8 mouse cellular contexts compared by ENCODE assay signal in genomic region chr15:97832764-97833479, GRCm38 (mm10). TPM values are rescaled to one million over a fixed set of nuclear protein-coding genes. Genes with fewer than 3 reads are reported as not detected.
DNase-seq lines count a peak whose midpoint lies in the region; ATAC-seq and TF ChIP-seq lines count a peak whose summit lies in the region.

No protein-coding gene starts in this region.

- H3K4me1 ChIP-seq in kidney, embryonic 16.5 days (ENCODE audit: insufficient read depth, low read length) = peaks cover 67% of the 10 kb centered on the region
- peaks cover 68% of the 10 kb centered on the region for H3K4me1 ChIP-seq in limb, embryonic 10.5 days

- no peak overlapping the region for H3K9ac ChIP-seq in kidney, embryonic 16.5 days (replicated peaks; ENCODE audit: low read length)

- no peaks in the 10 kb centered on the region for H3K36me3 ChIP-seq in kidney, embryonic 16.5 days (ENCODE audit: insufficient read depth, low read length)
- no peaks in the 10 kb centered on the region for H3K36me3 ChIP-seq in limb, embryonic 10.5 days

- intact Hi-C loops in gastrocnemius, adult 2 months (cut with DNase I) = no loop called here
- intact Hi-C loops in gastrocnemius, postnatal 36 days (cut with DNase I) = no loop called here

- peak overlapping the region; percentile 89 for H3K27ac ChIP-seq in gastrocnemius, adult 2 months
- peak overlapping the region; percentile 97 for H3K27ac ChIP-seq in kidney, embryonic 16.5 days (ENCODE audit: low read length)
- H3K27ac ChIP-seq in limb, embryonic 10.5 days = peak overlapping the region; percentile 100

- H3K27me3 ChIP-seq in kidney, embryonic 16.5 days (ENCODE audit: insufficient read depth, low read length) = no peaks in the 10 kb centered on the region
- H3K27me3 ChIP-seq in limb, embryonic 10.5 days (ENCODE audit: low read depth, poor library complexity, severe bottlenecking) = no peaks in the 10 kb centered on the region

- WGBS in kidney, embryonic 16.5 days = 56% methylated on average over 9 of the region's 9 CpGs
- 70% methylated on average over 9 of the region's 9 CpGs for WGBS in limb, embryonic 10.5 days

- ATAC-seq in kidney, embryonic 16.5 days (ENCODE audit: low FRiP score, low TSS enrichment) = no peak
- ATAC-seq in erythroid progenitor cell, adult 5-6 weeks (replicated peaks; ENCODE audit: low FRiP score, poor library complexity, severe bottlenecking) = no peak

- DNase-seq in gastrocnemius, adult 2 months = peak; percentile 13
- DNase-seq in gastrocnemius, postnatal 36 days = no peak
- no peak for DNase-seq in kidney, postnatal 36 days
- DNase-seq in 3T3-L1 (ENCODE audit: low read depth, low spot score) = peak; percentile 8
- no peak for DNase-seq in limb, embryonic 10.5 days (ENCODE audit: low spot score)
- no peak for DNase-seq in right cerebral cortex, adult 18-20 months

- TF ChIP-seq CTCF in gastrocnemius, adult 2 months (IDR thresholded peaks at IDR 0.05) = no peak

- H3K9me3 ChIP-seq in kidney, embryonic 16.5 days (ENCODE audit: low read length) = no peaks in the 10 kb centered on the region
- no peaks in the 10 kb centered on the region for H3K9me3 ChIP-seq in limb, embryonic 10.5 days (replicated peaks)

- no peak overlapping the region for H3K4me3 ChIP-seq in gastrocnemius, adult 2 months
- H3K4me3 ChIP-seq in kidney, embryonic 16.5 days (ENCODE audit: low read length) = no peak overlapping the region
- peak overlapping the region; percentile 80; the same call in 1 of the 2 replicates for H3K4me3 ChIP-seq in limb, embryonic 10.5 days

- no peak overlapping the region for H3K4me2 ChIP-seq in kidney, embryonic 16.5 days (replicated peaks; ENCODE audit: low read depth, low read length)

RNA-seq across cellular contexts. Expression of gene Hdac7, which starts 11.4 kb away (rescaled TPM):
- 10 to 100 TPM; 10.2 to 11.6 TPM for total RNA-seq in gastrocnemius, adult 2 months (2021)
- total RNA-seq in gastrocnemius, postnatal 36 days (2021) = 10 to 100 TPM; 10.6 to 11.8 TPM
- 37.3 and 40.0 TPM in 2 replicates for polyA plus RNA-seq in kidney, embryonic 16.5 days (2015; fragmentation: Nextera tagmentation; extraction: Ambion mirVana)
- polyA plus RNA-seq in limb, embryonic 10.5 days (2016; fragmentation: Nextera tagmentation; extraction: Ambion mirVana) = 28.5 and 32.1 TPM in 2 replicates
- 15.1 and 26.8 TPM in 2 replicates for total RNA-seq in erythroid progenitor cell, adult 5-6 weeks (2015; ENCODE audit: low replicate concordance)
- total RNA-seq in erythroid progenitor cell, adult 5-6 weeks (2017; ENCODE audit: low replicate concordance) = 2.4 and 9.8 TPM in 2 replicates

RNA-seq across cellular contexts. Expression of gene Slc48a1, which starts 54.6 kb away (rescaled TPM):
- total RNA-seq in gastrocnemius, adult 2 months (2021) = 10 to 100 TPM; 44.5 to 47.1 TPM
- 10 to 100 TPM; 44.8 to 46.2 TPM for total RNA-seq in gastrocnemius, postnatal 36 days (2021)
- 81.7 and 81.9 TPM in 2 replicates for polyA plus RNA-seq in kidney, embryonic 16.5 days (2015; fragmentation: Nextera tagmentation; extraction: Ambion mirVana)
- polyA plus RNA-seq in limb, embryonic 10.5 days (2016; fragmentation: Nextera tagmentation; extraction: Ambion mirVana) = 17.0 and 23.5 TPM in 2 replicates
- 122 and 124 TPM in 2 replicates for total RNA-seq in erythroid progenitor cell, adult 5-6 weeks (2015; ENCODE audit: low replicate concordance)
- total RNA-seq in erythroid progenitor cell, adult 5-6 weeks (2017; ENCODE audit: low replicate concordance) = 74.2 and 96.2 TPM in 2 replicates

Comparison
In these comparisons a context has a peak if more than half of its experiments do, and no peak if none do; other contexts are left out.
1. DNase-seq: peak in gastrocnemius, adult 2 months (single experiment) and 3T3-L1 (single experiment); none in gastrocnemius, postnatal 36 days (0 of 2), kidney, postnatal 36 days (0 of 2), limb, embryonic 10.5 days (single experiment) and right cerebral cortex, adult 18-20 months (single experiment).
2. Peak in every context shown above with its lines, with median percentiles within 50 percentile points of each other: H3K27ac ChIP-seq.